Mouse (Mus musculus): ENCODE measurements around the gene Fam168a.
A peak's percentile ranks its signal among the peaks of the same experiment; 100 is the strongest.

Gene Fam168a

GRCm38 (mm10) chr7:100868551-100868950 is 162.1 kb downstream of the Fam168a start:
- DNase-seq (ENCODE audit: low spot score) = no peak

DNA sequence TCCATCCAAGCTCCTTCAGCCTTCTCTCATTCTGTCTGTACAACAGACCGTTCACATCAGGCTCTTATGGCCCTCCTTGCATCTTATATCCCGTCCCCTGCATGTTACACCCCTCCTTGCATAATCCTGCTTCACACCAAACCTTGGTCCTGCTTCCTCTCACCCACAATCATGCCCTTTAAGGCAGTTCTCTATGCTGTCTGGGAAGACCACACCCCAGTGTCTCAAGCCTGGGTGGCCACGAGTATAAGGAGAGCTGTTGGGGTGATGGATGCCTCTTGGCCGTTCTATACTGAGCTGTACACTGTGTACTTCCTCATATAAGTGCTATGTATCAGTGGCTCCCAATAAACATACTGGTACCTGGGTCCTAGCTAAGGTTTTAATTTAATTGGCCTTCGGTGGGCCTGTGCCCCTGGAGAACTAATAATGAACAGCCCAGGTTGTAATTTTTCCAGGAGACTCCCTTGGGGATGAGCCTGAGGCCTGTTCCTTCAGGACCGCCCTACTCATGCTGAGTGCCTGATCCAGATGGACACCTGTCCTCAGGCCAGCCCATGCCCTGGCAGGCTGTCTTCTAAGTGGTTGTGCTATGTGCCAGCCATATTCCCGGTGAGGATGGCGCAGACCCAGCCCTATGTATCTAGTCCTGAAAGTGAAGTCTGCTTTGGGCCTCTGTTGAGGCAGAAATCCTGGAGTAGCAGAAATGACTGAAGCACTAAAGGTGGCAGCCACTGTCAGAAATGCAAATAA is 163.6 kb downstream of the Fam168a start:
- no peak for DNase-seq (ENCODE audit: low spot score)

- no peak for DNase-seq (ENCODE audit: low spot score)
Measured at GRCm38 (mm10) chr7:100871355-100871754, 164.9 kb downstream of the Fam168a start.

- no peak for DNase-seq (ENCODE audit: low spot score)
Measured at GRCm38 (mm10) chr7:100871892-100872291, 165.5 kb downstream of the Fam168a start.

- no peak for DNase-seq (ENCODE audit: low spot score)
Measured at GRCm38 (mm10) chr7:100873197-100873596, 166.8 kb downstream of the Fam168a start.

GRCm38 (mm10) chr7:100875822-100876221 is 169.4 kb downstream of the Fam168a start:
- DNase-seq (ENCODE audit: low spot score) = no peak

GRCm38 (mm10) chr7:100876293-100876692 is 169.9 kb downstream of the Fam168a start:
- no peak for DNase-seq (ENCODE audit: low spot score)

GRCm38 (mm10) chr7:100876771-100877170 is 170.3 kb downstream of the Fam168a start:
- DNase-seq (ENCODE audit: low spot score) = no peak

DNA sequence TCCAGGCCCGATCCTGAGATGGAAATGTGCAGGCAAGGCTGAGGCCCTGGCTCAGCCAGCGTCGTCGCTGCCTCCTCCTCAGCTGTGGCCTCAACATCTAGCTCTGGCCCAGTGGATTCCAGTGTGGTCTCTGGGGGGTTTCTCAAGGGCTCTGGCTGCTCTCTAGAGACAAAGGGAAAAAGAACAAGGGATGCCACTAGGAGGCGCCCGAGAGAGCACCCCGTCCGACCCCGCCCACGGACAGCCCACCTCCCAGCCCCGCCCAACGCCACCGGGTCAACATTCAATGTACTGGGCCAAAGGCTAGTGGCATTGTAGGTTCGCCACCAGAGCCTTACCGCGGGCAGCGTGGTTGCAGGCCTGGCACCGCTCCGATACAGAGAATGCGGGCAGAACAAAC is 173.2 kb downstream of the Fam168a start:
- DNase-seq (ENCODE audit: low spot score) = peak; percentile 61

DNA sequence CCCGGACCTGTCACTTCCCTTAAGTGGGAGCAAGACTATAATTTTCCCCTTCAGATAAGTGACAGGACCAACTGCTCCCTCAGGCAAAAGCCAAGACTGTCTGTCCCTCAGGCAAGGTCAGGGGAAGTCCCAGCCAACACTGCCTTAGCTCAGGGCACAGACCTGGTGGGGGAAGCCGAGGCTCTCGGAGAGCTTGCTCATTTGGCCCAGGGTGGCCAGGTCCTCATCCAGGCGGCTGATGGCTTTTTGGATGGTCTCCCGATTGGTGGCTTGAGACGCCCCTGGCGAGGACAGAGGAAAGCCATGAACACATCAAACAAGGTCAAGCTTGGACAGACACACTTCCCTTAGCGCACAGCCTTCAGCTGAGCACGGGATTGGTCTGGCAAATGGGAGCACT is 175.1 kb downstream of the Fam168a start:
- no peak for DNase-seq (ENCODE audit: low spot score)

- DNase-seq (ENCODE audit: low spot score) = no peak
Measured at GRCm38 (mm10) chr7:100881950-100882349, 175.5 kb downstream of the Fam168a start.

GRCm38 (mm10) chr7:100884460-100884859 is 178.0 kb downstream of the Fam168a start:
- no peak for DNase-seq (ENCODE audit: low spot score)

DNA sequence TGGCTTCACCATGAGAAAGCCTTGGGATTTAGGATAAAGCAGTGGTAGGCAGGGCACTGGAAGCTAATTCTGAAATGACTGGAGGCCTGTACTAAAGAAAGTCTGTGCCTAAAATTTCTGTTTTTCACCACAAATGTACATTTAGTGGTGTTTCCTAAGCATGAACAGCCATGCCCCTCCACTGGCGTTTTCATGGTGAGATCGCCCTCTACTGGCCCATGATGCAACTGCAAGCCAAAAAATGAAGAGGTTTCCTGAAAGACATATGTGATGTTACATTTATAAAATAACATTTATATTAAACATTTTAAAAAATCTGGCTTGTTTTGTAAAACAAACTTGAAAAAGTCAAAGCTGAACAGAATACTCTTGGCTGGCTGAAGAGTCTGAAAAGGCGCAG is 180.1 kb downstream of the Fam168a start:
- peak; percentile 62 for DNase-seq (ENCODE audit: low spot score)

All from layer of hippocampus, adult 11-12 months (tissue).